Mouse (Mus musculus): ENCODE results near the gene Pdpn.

- no peak for TF ChIP-seq CTCF (IDR thresholded peaks at IDR 0.05; ENCODE audit: borderline replicate concordance, control insufficient read depth, extremely low read depth, insufficient read depth, low read length, poor library complexity)
- no peak for TF ChIP-seq POLR2A (IDR thresholded peaks at IDR 0.05; ENCODE audit: control insufficient read depth, extremely low read depth, insufficient read depth, low read length, poor library complexity)
Observed at GRCm38 (mm10) chr4:143231110-143231509, 68.3 kb downstream of the Pdpn start.
